Mouse (Mus musculus) cortical plate, adult 2 months (tissue): ENCODE measurements around the gene Dsp. TPM values are rescaled to one million over a fixed set of nuclear protein-coding genes. Genes with fewer than 3 reads are reported as not detected.
A peak's percentile ranks its signal among the peaks of the same experiment; 100 is the strongest.

ENCODE experiments used
- H3K27ac ChIP-seq: fragments of 200-500 bp; 2 replicates; pipeline ENCODE4 v1.5.1; 2012; ENCODE audit warnings: low read length, control low read depth, inconsistent platforms; ENCODE audit not compliant: insufficient read depth
- H3K4me1 ChIP-seq: fragments of 200-500 bp; 2 replicates; pipeline ENCODE4 v1.6.1; 2011; ENCODE audit warnings: low read length; ENCODE audit not compliant: control insufficient read depth, insufficient read depth
- H3K4me3 ChIP-seq: fragments of 200-500 bp; 2 replicates; pipeline ENCODE4 v1.5.1; 2011; ENCODE audit warnings: mild to moderate bottlenecking, low read length, control low read depth; ENCODE audit not compliant: insufficient read depth
- CTCF ChIP-seq: fragments of 200-500 bp; IDR thresholded peaks from 2 replicates; pipeline ENCODE4 v1.5.1; 2011; ENCODE audit warnings: mild to moderate bottlenecking, control low read depth, low read length; ENCODE audit not compliant: insufficient read depth; ENCODE audit errors: extremely low read depth
- POLR2A ChIP-seq: fragments of 200-500 bp; IDR thresholded peaks from 2 replicates; pipeline ENCODE4 v1.6.1; 2011; ENCODE audit warnings: mild to moderate bottlenecking, low read length, control low read depth; ENCODE audit not compliant: insufficient read depth; ENCODE audit errors: extremely low read depth
- polyA plus RNA-seq: library from polyadenylated mRNA; depleted of rRNA; stranded (reverse); fragments of >200 nt; gene quantifications from 2 replicates; pipeline ENCODE4 v1.2.3, GENCODE M21; 2012; rRNA removed

Gene Dsp
- 0.06 and 2.1 TPM in 2 replicates for polyA plus RNA-seq

GRCm38 (mm10) chr13:38151069-38151588, at the start of gene Dsp:
Gene Dsp, plus strand, starts transcription at chr13:38151294.
- Histone ChIP-seq H3K27ac (no peak within 1 kb of the TSS), H3K4me1 (no peaks in the 10 kb centered on the region), H3K4me3 (0 out of 2 replicates have a peak within 1 kb of the TSS, but pooled peaks have one; percentile 28)
- TF ChIP-seq CTCF = no peak
- TF ChIP-seq POLR2A = no peak

GRCm38 (mm10) chr13:38103406-38103805, 47.7 kb upstream of the Dsp start:
- TF ChIP-seq CTCF (no peak), POLR2A (no peak)
- Histone ChIP-seq H3K4me3 (no peak overlapping the region), H3K27ac (no peak overlapping the region), H3K4me1 (no peaks in the 10 kb centered on the region)

- H3K4me1 ChIP-seq = no peaks in the 10 kb centered on the region
- no peak overlapping the region for H3K4me3 ChIP-seq
- TF ChIP-seq CTCF = no peak
- no peak for TF ChIP-seq POLR2A
- no peak overlapping the region for H3K27ac ChIP-seq
These were observed 46.6 kb upstream of the Dsp start for GRCm38 (mm10) chr13:38104501-38104900.

- no peak for TF ChIP-seq POLR2A
- no peak for TF ChIP-seq CTCF
- H3K4me3 ChIP-seq = no peak overlapping the region
- no peak overlapping the region for H3K27ac ChIP-seq
- no peaks in the 10 kb centered on the region for H3K4me1 ChIP-seq
These were observed 42.0 kb upstream of the Dsp start for GRCm38 (mm10) chr13:38109081-38109480.

GRCm38 (mm10) chr13:38122321-38122720, 28.8 kb upstream of the Dsp start:
- H3K4me3 ChIP-seq = no peak overlapping the region
- H3K4me1 ChIP-seq = no peaks in the 10 kb centered on the region
- TF ChIP-seq POLR2A = no peak
- no peak for TF ChIP-seq CTCF
- H3K27ac ChIP-seq = no peak overlapping the region

DNA sequence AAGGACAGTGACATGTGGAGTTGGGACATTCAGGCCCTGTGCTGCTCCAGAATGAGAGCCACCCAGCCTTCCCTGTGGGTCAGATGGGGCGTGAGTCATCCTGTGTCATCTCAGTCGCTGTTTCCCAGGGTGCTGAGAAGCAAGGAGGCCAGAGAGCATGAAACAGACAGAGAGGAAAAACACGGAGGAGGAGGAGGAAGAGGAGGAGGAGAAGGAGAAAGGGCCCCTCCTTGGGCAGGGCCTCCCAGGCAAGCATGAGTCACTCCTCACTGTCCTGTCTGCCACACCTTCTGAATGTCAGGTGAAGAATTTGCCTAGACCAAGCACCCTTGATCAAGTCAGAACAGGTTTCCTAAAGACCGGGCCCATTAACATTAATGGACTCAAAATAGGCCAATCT, 27.4 kb upstream of the Dsp start:
- Histone ChIP-seq H3K27ac (no peak overlapping the region), H3K4me1 (no peaks in the 10 kb centered on the region), H3K4me3 (no peak overlapping the region)
- no peak for TF ChIP-seq POLR2A
- no peak for TF ChIP-seq CTCF

DNA sequence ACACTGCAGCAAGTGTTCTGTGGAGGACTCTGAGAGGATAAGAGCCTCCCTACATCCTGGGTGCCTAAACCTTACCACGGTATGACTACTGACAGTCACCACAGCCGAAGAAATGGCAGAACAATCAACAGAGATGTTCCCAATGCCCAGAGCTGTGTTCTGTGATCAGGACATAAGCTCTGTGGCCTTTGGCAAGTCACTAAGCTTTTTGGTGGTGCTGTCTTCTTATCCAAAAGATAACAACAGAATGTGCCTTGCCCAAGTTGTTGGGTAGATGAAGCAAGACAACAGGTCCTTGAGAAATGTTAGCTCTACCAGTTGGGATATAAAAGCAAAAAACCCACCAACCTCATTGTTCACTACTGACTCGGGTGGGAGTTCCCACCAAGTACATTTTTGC, 23.4 kb upstream of the Dsp start:
- no peak for TF ChIP-seq POLR2A
- TF ChIP-seq CTCF = no peak
- H3K27ac ChIP-seq = no peak overlapping the region
- no peaks in the 10 kb centered on the region for H3K4me1 ChIP-seq
- H3K4me3 ChIP-seq = no peak overlapping the region

DNA sequence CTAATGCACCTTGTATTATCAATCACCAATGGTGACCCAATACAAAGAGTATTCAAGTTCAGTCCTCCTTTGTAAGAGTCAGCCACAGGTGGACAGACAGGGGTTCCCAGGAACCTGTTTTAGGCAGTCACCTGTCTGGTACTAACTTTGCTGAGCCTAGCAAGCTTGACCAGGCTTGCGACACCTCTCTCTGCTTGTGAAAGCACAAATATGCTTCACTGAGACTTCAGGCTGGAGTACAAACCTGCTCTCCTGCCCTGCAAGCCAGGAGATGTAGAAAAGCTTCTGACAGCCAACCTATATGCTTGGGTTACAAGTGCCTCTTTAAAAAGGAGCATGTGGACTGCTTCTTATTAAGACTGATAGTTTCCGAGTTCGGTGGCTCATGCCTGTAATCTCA, 22.8 kb upstream of the Dsp start:
- no peak overlapping the region for H3K4me3 ChIP-seq
- TF ChIP-seq CTCF (no peak), POLR2A (no peak)
- H3K27ac ChIP-seq = no peak overlapping the region
- no peaks in the 10 kb centered on the region for H3K4me1 ChIP-seq

DNA sequence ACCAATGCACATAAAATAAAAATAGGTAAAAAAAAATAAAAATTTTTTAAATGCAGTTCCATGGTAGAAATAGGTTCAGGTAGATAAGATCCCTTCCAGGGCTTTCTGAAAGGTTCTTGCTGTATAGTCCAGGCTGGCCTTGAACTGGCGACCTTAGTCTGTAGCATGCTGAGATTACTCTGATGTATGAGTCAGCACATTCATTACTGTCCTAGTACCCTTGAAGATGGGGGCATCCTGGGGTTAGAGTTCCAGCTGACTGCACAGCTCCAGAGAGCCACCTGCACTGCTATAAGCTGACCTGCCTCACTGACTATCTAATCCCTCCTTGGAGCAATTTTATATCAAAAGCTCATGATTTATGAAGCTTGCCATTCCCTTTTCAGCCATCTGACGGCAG, 21.6 kb upstream of the Dsp start:
- Histone ChIP-seq H3K27ac (no peak overlapping the region), H3K4me3 (no peak overlapping the region), H3K4me1 (no peaks in the 10 kb centered on the region)
- TF ChIP-seq CTCF (no peak), POLR2A (no peak)

DNA sequence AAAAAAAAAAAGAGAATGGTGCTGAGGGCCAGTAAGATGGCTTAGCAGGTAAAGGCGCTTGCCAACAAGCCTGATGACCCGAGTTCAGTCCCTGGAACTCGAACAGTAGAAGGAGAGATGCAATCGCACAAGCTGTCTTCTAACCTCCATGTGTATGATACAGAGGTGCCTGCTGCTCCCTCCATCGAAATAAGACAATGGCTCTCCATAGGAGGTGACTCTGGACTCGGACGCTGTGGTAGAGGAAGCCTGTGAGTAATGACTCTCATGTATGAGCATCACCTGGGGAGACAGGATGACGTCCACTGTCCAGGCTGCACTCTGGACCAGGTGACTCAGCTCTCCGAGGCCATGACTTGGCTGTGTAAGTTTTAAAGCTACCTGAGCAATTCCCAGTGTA, 21.0 kb upstream of the Dsp start:
- Histone ChIP-seq H3K4me1 (no peaks in the 10 kb centered on the region), H3K4me3 (no peak overlapping the region), H3K27ac (no peak overlapping the region)
- no peak for TF ChIP-seq POLR2A
- TF ChIP-seq CTCF = no peak

GRCm38 (mm10) chr13:38133016-38133528, 18.0 kb upstream of the Dsp start:
- Histone ChIP-seq H3K27ac (no peak overlapping the region), H3K4me3 (no peak overlapping the region), H3K4me1 (no peaks in the 10 kb centered on the region)
- no peak for TF ChIP-seq CTCF
- no peak for TF ChIP-seq POLR2A
